Mouse (Mus musculus) ES-E14 (cell line): ENCODE measurements around the gene Ecsit.

ENCODE experiments used
- HCFC1 ChIP-seq: IDR thresholded peaks from 2 replicates; pipeline ENCODE4 v1.6.1; 2012; ENCODE audit warnings: low read length, inconsistent platforms, borderline replicate concordance; ENCODE audit not compliant: insufficient read depth
- ZNF384 ChIP-seq: IDR thresholded peaks from 2 replicates; pipeline ENCODE4 v1.6.1; 2012; ENCODE audit warnings: low read depth, low read length, inconsistent platforms

- TF ChIP-seq ZNF384 (no peak), HCFC1 (no peak)
Measured at GRCm38 (mm10) chr9:22134246-22134890, 49.1 kb upstream of the Ecsit start.
